Mouse (Mus musculus): ENCODE results near the gene Kpna2.

- no peak for TF ChIP-seq MAFK (IDR thresholded peaks at IDR 0.05; ENCODE audit: insufficient read depth, low read depth, low read length)
- no peak for TF ChIP-seq ZNF384 (IDR thresholded peaks at IDR 0.05; ENCODE audit: low read depth, low read length)
Observed at GRCm38 (mm10) chr11:107029536-107029935, 30.2 kb upstream of the Kpna2 start.

Data from ES-E14 (cell line).